Mouse (Mus musculus) thymus, postnatal 10 days (tissue): ENCODE results near the gene Fam214a.
A peak's percentile ranks its signal among the peaks of the same experiment; 100 is the strongest.

ENCODE experiments used
- DNase-seq, 2 experiments: peaks; one replicate each; pipeline ENCODE4 v3.0.0; 2021; ENCODE audit warnings: low spot score in 2 of 2

Gene Fam214a

GRCm38 (mm10) chr9:75032408-75032807 is 79.7 kb downstream of the Fam214a start:
- DNase-seq = no peak

GRCm38 (mm10) chr9:75033141-75033540 is 80.5 kb downstream of the Fam214a start:
- DNase-seq = peak in 1 of 2 experiments; percentile 13

GRCm38 (mm10) chr9:75034691-75035090 is 82.0 kb downstream of the Fam214a start:
- DNase-seq = no peak

GRCm38 (mm10) chr9:75035944-75036343 is 83.3 kb downstream of the Fam214a start:
- no peak for DNase-seq

- peak; percentile 77 to 79 for DNase-seq
These were observed 85.0 kb downstream of the Fam214a start, which contains the start of gene Arpp19 for GRCm38 (mm10) chr9:75037451-75038356. Arpp19 (plus strand) TSS chr9:75037614.

- DNase-seq = no peak
These were observed 85.6 kb downstream of the Fam214a start for GRCm38 (mm10) chr9:75038357-75038688.

GRCm38 (mm10) chr9:75040566-75040965 is 87.9 kb downstream of the Fam214a start:
- no peak for DNase-seq

GRCm38 (mm10) chr9:75041840-75042525 is 89.3 kb downstream of the Fam214a start:
- DNase-seq = no peak

- no peak for DNase-seq
These were observed 90.5 kb downstream of the Fam214a start for GRCm38 (mm10) chr9:75043191-75043590.

GRCm38 (mm10) chr9:75047079-75047478 is 94.4 kb downstream of the Fam214a start:
- DNase-seq = no peak

- no peak for DNase-seq
These were observed 96.4 kb downstream of the Fam214a start for GRCm38 (mm10) chr9:75049100-75049499.

- DNase-seq = peak; percentile 29 to 71
These were observed 97.3 kb downstream of the Fam214a start for GRCm38 (mm10) chr9:75050003-75050402.

GRCm38 (mm10) chr9:75051841-75052240 is 99.2 kb downstream of the Fam214a start:
- no peak for DNase-seq

GRCm38 (mm10) chr9:75055046-75055445 is 102.4 kb downstream of the Fam214a start:
- DNase-seq = no peak

- no peak for DNase-seq
These were observed 112.1 kb downstream of the Fam214a start for GRCm38 (mm10) chr9:75064678-75065331.

GRCm38 (mm10) chr9:75070457-75071028 is 117.9 kb downstream of the Fam214a start, which contains the start of gene Myo5a:
Myo5a (plus strand) TSS chr9:75071015.
- DNase-seq = no peak

GRCm38 (mm10) chr9:75071029-75071705 is 118.5 kb downstream of the Fam214a start:
- DNase-seq = peak; percentile 47 to 59

GRCm38 (mm10) chr9:75071706-75072192 is 119.1 kb downstream of the Fam214a start:
- DNase-seq = peak; percentile 5 to 13

- no peak for DNase-seq
These were observed 119.7 kb downstream of the Fam214a start for GRCm38 (mm10) chr9:75072361-75072760.

GRCm38 (mm10) chr9:75077191-75077590 is 124.5 kb downstream of the Fam214a start:
- no peak for DNase-seq
